Mouse (Mus musculus): ENCODE measurements around the gene Cgref1.

Gene Cgref1

DNA sequence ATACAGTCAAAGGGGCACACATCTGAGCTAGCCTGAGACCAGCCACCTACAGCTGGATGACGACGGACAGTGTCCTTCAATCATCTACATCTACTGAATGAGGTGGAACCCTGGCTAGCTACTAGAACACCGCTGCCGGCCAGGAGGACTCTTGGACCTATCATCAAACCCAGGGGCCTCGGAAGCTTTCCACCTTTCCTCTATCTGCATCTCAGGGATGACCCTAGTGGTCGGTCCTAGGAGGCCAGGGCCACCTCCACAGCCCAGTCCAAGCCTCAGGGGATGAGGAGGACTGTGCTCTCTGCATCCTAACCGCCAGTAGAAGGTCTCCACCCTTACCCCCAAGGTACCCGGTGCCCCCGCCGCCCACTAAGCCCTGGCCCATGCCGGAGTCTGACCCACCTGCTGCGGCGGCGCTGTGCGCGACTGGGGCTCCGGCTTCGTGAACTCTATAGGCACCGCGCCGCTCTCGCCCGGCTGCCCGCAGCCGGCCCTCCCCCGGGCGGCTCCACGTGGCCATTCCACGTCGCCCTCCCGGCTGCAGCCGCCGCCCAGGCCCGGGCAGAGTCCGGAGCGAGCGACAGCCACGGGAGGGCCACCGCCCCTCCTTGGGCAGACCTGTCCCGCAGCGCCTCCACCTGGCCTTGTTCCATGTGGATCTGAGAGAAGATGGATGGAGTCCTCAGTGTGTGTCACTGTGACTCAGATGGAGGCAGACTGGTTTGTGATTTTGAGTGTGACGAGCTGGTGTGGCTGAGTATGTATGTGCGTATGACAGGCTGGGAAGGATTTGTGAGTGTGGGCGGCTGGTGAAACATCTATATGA, at the start of gene Cgref1:
Gene Cgref1 (minus strand): TSS at position 636 of the 826 bp plus-strand sequence.
- DNase-seq (ENCODE audit: low read depth, low spot score) = no peak

DNA sequence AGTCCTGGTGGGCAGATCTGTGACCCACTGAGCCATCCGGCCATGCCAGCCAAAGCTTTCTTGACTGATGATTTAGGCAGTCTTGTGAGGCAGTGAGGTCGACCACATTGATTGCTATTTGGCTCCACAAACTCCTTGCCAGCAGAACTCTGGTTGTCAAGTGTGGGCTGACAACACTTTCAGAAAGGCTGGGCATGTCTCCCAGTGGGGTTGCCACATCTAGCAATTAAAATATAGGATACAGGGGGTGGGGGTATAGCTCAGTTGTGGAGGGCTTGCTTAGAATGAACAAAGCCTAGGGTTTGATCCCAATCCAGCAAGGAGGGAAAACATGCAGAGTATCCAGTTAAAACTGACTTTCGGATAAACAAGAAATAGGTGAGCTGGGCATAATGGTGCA, 48.7 kb upstream of the Cgref1 start:
- DNase-seq (ENCODE audit: low read depth, low spot score) = no peak

DNA sequence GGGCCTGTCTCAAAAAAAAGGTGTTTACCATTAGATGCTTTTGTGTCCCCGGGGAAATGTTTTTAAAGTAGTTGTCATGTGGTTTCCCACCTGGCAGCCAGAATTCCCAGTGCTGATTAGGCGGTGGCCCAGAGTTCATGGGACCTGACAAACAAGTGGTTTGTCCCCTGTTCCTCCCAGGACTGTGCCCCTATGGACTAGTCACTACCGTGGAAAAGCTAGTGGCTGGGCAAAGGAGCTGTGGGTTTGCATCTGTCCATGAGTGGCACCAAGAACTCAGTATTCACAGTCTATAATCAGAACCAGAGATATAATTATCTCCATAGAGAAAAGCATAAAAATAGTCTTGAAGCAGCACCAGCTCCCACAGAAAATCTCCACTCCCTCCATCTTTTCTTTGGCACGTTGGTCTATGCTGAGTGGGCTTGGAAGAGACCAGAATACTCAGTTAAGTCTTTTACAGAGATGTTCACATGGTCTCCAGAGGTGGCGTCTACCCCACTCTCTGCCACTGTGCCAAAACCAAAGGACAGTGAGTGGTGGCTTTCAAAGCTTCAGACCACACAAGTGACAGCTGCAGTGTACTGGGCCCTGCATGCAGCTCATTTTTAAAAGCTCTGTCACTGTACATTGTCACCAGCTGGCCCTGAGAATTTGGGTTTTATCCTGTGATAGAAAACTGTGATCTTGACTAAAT, 47.7 kb upstream of the Cgref1 start:
- DNase-seq (ENCODE audit: low read depth, low spot score) = no peak

DNA sequence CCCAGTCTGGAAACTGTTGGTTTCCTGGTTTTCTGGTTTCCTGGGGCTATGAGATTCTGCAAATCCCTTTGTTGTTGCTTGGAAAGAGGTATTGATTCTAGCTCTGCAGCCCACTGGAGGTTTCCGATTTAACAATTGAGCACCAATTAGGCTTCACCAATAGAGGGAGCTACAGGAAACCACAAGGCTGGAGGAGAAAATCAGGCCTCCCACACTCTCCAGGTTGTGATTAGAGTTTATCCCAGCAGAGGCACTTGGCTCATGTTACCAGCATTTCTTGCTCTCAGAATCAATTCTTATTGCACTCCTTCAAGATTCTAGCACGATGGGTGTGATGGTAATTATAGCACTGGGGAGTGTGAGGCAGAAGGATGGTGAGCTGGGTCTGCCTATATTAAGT, 37.0 kb upstream of the Cgref1 start:
- DNase-seq (ENCODE audit: low read depth, low spot score) = peak; percentile 39

DNA sequence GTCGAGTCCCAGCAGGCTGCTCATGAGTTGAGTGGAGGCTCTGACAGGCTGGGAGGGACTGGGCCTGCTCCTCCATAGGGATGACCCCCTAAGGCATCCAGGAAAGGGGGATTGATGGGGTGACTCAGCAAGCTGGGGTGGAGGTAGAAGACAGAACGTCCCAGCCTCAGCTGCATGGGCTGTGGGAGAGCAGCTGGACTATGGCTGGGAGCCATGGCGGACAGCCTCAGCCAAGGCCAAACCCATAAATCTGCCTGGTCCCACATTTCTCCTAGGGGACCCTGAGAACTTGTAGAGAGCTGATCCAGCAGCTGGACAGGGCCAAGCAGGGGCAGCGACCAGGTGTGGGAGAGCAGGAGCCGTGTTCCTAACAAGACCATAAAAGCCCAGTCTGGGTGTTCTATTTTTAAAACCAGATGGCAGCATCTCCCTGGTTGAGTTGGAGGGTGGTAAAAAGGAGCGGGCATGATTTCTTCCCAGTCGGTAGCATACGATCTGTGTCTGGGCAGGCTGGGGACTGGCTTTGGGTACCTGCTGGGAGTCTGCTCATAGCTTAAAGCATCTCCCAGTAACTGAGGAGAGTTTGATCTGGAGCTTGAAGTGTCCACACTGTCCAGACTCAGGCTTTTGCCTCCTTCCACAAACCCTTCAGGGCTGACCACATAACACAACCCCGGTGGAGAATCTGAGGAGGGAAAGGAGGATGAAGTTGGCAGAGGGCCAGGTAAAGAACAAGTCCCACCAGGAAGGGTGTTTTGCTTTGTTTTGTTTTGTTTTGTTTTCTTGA, 29.7 kb upstream of the Cgref1 start:
- no peak for DNase-seq (ENCODE audit: low read depth, low spot score)

DNA sequence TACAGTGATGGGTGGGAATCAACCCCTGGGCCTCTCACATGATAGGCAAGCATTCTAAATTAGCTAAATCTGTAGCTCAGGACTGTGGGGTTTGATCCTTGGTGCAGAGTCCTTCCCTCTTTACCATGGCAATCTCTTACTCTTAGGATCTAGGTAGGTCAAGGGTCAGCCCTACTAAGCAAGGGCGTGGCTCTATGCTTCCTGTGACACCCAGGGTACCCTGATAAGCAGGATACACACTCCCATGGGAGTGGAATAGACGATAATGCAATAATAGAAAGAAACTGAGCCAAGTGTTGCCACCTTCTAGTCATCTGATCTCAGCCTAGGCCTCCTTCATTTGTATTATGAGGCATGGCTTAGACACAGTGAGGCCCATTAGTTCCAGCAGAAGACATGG, 24.0 kb upstream of the Cgref1 start:
- no peak for DNase-seq (ENCODE audit: low read depth, low spot score)

DNA sequence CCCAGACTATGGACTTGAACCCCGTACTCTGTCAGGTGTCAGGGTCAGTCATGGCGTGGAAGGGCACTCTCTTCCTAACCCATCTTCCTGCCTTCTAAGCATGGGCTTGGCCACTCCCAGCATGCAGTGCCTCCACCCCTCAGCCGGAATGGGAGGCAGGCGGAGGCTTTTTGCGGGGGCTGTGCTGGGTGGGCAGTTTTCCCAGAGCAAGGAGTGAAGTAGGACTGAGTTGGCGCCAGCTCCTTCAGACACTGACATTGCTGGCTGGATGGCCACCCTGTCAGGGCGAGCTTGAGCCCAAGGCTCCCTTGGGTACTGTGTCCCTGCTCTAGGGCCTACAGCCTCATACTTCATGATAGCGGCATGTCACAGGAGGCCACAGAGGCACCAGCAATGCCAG, 23.0 kb upstream of the Cgref1 start, which contains the start of gene Tcf23:
Gene Tcf23 (plus strand): TSS at position 247 of the 400 bp plus-strand sequence.
- no peak for DNase-seq (ENCODE audit: low read depth, low spot score)

DNA sequence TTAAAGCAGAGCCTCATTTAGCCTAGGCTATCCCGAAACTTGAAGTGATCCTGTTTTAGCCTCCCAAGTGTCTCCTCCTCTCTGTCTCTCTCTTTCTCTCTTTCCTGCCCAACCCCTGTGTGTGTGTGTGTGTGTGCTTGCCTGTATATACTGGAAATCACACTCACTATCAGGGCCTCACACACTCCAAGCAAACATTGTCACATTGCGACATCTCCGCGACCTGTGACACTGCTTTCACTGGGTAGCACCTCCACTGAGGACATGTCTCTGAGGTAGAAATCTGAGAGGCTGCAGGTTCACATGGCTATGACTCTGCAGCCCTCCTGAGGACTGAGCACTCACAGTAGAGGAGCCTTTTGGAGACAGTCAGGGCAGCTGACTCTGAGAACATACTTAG, 20.8 kb upstream of the Cgref1 start:
- no peak for DNase-seq (ENCODE audit: low read depth, low spot score)

DNA sequence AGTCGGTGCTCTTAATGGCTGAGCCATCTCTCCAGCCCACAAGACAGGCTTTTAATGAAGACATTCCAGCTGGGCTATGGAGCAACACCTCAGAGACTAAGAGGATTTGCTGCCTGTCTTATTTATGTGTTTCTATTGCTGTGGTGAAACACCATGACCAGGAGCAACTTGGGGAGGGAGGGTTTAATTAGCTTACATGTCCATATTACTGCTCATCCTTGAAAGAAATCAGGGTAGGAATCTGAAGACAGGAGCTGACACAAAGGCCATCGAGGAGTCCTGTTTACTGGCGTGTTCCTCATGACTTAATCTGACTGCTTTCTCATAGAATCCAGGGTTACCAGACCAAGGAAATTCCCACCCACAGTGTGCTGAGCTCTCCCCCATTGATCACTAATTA, 18.5 kb upstream of the Cgref1 start:
- DNase-seq (ENCODE audit: low read depth, low spot score) = no peak

DNA sequence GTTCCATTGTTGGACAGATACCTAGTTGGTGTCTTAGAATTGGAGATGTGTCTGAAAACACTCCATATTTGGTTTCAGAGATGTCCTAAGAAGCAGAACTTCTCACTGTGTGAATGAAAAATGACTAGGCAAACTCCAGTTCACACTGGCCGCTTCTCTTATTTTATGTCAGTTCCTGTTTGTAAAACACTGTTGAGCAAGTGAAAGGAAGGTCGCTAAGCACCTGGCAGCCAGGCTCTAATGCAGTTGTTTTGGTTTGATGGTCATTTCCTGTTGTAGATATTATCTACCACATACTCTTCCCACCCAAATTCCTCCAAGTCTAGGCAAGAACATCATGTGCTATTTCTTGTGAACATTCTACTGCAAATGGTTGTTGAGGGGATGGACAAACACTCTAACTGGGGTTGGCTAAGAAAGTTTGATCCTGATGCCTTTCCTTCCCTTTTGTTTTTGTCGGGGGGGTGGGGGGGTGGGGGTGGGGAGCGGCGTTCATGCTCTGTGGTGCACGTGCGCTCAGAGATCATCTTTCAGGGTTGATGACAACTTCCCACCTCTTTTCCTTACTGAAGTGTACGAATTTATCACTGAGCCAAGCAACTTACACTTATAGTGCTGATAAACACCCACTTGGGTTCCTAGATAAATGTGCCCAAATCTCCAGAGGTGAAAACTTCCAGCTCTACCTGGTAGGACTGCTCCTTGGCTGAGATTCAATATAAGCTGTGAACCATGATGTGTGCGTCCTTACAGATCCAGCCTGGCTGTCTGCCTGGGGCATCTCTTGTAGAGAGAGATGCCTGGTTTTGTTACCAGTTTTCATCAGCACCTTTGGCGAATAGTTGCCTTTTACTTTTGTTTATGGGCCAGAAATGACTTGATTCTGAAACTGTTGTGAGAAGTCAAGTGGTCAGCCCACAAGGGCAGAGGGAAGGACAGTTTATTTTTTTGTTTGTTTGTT, 16.4 kb upstream of the Cgref1 start:
- DNase-seq (ENCODE audit: low read depth, low spot score) = peak; percentile 87

DNA sequence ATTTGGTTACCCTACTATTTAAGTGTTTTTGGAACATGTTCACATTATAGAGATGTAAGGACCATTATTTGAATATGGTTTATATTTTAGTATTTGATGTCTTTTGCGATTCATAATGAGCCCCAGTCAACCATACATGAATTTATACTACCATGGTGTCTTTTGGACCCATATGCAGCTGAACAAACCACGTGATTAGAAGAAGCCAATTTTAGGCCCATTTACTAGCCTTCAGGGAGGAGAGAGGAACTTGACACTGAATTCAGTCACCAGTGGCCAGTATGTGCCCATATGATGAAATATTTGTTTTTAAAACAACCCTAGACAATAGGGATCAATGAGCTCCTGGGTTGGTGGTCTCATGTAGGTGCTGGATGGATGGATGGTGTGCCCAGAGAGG, 15.4 kb upstream of the Cgref1 start:
- peak; percentile 69 for DNase-seq (ENCODE audit: low read depth, low spot score)

DNA sequence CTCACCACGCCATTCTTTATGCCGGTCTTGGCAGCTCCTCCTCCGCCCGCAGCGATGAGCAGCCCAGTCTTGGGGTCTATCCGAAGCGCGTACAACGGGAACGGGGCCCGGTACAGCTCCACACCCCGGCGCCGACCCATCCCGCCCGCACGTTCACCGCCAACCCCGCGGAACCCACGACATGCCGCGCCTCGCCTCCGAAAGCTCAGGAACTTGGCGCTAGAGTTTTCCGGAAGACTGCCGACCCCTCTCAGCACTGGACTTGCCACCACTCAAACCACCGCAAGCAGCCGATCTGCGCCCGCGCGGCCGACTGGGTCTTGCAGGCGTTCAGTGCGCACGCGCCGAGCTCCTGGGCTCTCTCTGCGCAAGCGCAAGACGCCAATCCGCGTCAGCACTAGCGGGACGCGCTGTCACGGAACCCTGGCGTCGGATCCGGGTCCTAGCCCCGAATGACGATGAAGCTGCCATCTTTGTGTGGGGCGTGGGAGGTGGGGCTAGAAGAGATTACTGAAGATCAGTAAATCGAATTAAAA, 14.6 kb upstream of the Cgref1 start, which contains the start of gene Preb:
Gene Preb (minus strand): TSS at position 396 of the 536 bp plus-strand sequence.
- DNase-seq (ENCODE audit: low read depth, low spot score) = peak; percentile 98

DNA sequence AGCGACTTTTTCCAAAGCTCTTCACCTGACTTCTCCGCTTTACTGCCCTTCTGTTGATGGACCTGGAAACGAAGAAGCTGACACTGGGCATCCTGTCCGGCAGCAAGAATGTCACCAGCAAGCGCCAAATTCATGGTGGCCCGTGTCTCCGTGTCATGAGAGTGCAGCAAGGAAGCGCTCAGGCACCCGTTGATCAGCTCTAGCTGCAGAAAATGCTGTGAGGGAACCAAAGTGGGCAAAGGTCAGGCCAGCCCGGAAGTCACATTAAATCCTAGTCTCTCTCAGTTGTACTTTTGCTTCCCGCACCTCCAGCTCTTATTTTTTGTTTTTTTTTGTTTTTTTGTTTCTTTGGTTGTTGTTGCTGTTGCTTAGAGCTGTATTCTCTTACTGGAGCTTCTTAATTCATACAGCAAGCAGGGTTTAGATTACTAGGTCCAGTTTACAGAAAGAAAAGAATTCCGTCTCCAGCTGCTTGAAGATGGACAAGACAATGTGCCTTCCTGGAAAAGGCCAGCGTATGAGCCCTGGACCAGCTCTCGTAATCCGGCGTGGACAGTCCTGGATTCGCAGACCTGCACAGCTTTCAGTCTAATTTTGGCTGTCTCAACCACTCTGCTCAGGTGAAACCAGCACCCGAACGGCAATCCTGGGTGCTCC, 13.9 kb upstream of the Cgref1 start:
- peak; percentile 22 for DNase-seq (ENCODE audit: low read depth, low spot score)

DNA sequence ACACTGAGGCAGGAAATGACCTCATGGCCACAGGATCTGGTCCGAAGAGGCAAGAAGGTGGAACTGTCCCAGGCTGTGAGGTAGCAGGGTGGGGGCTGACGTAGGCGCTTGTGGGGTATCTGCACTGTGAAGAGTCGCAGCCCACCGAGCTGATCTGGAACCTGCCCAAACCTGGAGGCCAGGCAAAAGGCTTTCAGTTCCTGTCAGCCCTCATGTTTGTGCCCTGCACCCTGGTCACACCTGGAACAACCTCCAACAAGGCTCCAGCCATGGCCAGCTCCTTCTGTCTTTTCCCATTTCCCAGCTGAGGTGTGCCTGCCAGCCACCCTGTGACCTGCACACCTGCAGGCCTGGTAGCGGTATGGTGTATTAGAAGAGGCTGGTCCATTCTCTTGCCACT, 12.5 kb upstream of the Cgref1 start:
- DNase-seq (ENCODE audit: low read depth, low spot score) = no peak

DNA sequence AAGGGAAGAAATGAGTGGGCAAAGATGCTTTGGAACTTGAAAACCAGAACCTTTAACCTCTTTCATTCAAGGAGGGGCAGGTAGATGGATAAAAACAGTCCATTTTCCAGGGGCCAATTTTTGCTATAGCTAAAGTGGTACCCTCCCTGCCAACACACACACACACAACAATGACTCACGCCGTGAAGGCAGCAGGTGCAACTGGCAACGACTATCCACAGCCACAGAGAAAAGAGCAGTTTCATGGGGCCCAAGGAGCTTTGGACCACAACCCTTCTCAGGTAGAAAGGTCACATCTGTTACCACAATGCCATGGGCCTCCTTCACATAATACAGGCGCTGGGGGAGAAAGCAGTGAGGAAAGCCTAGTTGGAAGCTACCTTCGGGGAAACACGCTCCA, 10.4 kb upstream of the Cgref1 start:
- no peak for DNase-seq (ENCODE audit: low read depth, low spot score)

DNA sequence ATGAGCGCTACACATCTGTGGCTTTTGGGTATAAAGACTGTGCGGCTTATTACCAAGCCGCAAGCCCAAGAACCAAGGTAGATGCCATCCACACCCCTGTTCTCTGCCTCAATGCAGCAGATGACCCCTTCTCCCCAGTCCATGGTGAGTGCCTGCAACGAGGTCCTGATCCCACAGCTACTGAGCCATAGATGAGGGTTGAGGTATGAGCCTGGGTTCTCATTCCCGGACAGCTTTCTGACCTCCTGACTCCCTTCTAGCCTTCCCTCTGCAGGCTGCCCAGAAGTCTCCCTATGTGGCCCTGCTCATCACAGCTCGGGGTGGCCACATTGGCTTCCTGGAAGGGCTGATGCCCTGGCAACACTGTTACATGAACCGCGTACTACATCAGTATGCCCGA, 9.2 kb upstream of the Cgref1 start:
- no peak for DNase-seq (ENCODE audit: low read depth, low spot score)

DNA sequence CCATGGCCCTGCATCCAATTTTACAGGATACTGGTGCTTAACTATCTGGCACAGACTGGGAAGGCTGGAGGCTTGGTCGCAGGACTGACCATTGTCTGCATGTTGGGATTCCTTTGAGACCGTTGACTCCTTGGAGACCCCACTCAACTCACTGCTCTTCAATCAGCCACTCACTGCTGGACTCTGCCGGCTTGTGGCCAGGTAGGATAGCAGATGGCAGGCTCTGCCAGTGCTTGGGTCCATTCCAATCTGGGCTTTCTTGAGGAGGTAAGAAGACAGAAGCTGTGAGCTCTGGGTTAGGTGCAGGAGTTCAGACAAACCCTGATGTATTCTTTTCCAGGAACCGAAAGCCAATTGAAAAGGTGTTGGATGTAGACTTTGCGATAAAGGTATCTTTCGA, 8.7 kb upstream of the Cgref1 start:
- DNase-seq (ENCODE audit: low read depth, low spot score) = no peak

DNA sequence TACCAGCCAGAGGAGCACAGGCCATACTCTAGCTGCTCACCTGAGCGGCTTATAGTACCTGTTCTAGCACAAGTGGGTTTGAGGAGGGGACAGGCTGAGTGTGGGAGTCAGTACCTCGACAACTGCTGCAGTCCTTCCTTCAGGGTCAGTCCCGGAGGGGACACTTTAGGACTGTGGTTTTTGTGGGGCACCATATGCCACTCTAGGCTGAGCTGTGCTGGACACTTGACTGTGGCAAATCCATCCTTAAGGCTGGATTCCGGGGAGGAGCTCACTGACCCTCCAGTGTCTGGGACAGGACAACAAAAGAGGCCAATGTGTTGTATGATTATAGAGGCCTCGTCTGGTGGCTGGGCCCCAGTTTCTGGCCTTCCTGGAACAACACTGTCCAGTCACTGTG, 7.2 kb upstream of the Cgref1 start:
- no peak for DNase-seq (ENCODE audit: low read depth, low spot score)

DNA sequence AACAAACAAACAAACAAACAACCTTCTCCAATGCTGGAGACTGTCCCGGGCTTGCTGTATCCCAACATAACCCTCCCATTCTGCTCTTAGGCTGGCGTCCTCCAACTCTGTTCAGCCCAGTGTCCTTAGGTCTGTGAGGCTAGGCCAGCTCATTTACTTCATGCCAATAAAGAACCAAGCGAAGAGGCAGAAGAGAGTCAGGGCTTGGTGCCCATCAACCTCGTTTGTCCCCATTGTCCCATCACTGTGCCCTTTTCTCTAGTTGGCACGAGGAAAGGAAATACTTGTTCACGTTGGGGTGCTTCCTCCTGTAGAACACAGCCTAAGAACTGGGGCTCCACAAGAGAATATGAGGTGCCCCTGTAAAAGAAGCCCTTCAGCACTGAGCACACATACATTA, 6.3 kb upstream of the Cgref1 start:
- no peak for DNase-seq (ENCODE audit: low read depth, low spot score)

DNA sequence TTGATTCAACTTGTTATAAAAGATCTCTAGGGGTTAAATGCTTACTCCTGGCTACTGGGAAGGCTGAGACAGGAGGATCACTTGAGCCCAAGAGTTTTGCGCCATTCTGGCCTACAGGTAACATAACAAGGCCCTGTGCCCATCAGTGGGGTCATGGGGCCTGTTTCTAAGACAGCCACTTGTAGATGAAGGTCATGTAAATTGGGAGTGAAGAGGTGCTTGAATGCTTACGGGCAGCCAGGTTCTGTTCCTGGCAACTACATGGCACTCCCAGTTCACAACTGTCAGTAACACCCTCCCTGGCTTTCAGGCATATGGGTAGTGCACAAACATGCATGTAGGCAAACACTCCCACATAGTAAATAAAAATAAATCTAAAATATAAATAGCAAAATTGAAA, 5.5 kb upstream of the Cgref1 start:
- no peak for DNase-seq (ENCODE audit: low read depth, low spot score)

All from A20 (cell line).